Mouse (Mus musculus): ENCODE results near the gene Mpdu1. TPM values are rescaled to one million over a fixed set of nuclear protein-coding genes. Genes with fewer than 3 reads are reported as not detected.

Mpdu1 gene
- polyA plus RNA-seq, 1 experiment from 2014 or later: 26.8 TPM

- peak overlapping the region; percentile 49 for H3K4me2 ChIP-seq (ENCODE audit: low read depth)
- no peaks in the 10 kb centered on the region for H3K27me3 ChIP-seq (ENCODE audit: control insufficient read depth, insufficient read depth, low read length)
- ATAC-seq (ENCODE audit: insufficient read depth, low FRiP score, low TSS enrichment): peak; percentile 13; the same call in 1 of the 2 replicates
- H3K4me1 ChIP-seq (ENCODE audit: control insufficient read depth, insufficient read depth, low read length): peaks cover 8% of the 10 kb centered on the region; the same call in 1 of the 2 replicates
- no peaks in the 10 kb centered on the region for H3K9me3 ChIP-seq (ENCODE audit: control insufficient read depth, low read length)
- H3K4me3 ChIP-seq (ENCODE audit: low read depth, low read length): peak overlapping the region; percentile 54
- H3K27ac ChIP-seq (ENCODE audit: low read depth, low read length): peak overlapping the region; percentile 92
- peaks cover 17% of the 10 kb centered on the region for H3K36me3 ChIP-seq (ENCODE audit: control insufficient read depth, insufficient read depth, low read length)
- 70% methylated on average over 13 of the region's 13 CpGs for WGBS
- DNase-seq (ENCODE audit: low spot score): no peak
- peak overlapping the region; percentile 65 for H3K9ac ChIP-seq (ENCODE audit: low read length)
These were observed 677 bp upstream of the Mpdu1 start for GRCm38 (mm10) chr11:69662967-69663671.

GRCm38 (mm10) chr11:69661221-69661881, 1.1 kb downstream of the Mpdu1 start:
- Histone ChIP-seq H3K4me2 (ENCODE audit: low read depth) (peak overlapping the region; percentile 49), H3K4me1 (ENCODE audit: control insufficient read depth, insufficient read depth, low read length) (peaks cover 8% of the 10 kb centered on the region; the same call in 1 of the 2 replicates), H3K9ac (ENCODE audit: low read length) (peak overlapping the region; percentile 65; the same call in 1 of the 2 replicates), H3K27me3 (ENCODE audit: control insufficient read depth, insufficient read depth, low read length) (no peaks in the 10 kb centered on the region), H3K4me3 (ENCODE audit: low read depth, low read length) (peak overlapping the region; percentile 54), H3K27ac (ENCODE audit: low read depth, low read length) (no peak overlapping the region), H3K9me3 (ENCODE audit: control insufficient read depth, low read length) (no peaks in the 10 kb centered on the region), H3K36me3 (ENCODE audit: control insufficient read depth, insufficient read depth, low read length) (peaks cover 15% of the 10 kb centered on the region)
- DNase-seq (ENCODE audit: low spot score) (no peak), ATAC-seq (ENCODE audit: insufficient read depth, low FRiP score, low TSS enrichment) (no peak)
- WGBS: 83% methylated on average over 3 of the region's 3 CpGs

GRCm38 (mm10) chr11:69657462-69657881, 5.0 kb downstream of the Mpdu1 start:
- no peak overlapping the region for H3K4me2 ChIP-seq (ENCODE audit: low read depth)
- no peak overlapping the region for H3K4me3 ChIP-seq (ENCODE audit: low read depth, low read length)
- no peak for ATAC-seq (ENCODE audit: insufficient read depth, low FRiP score, low TSS enrichment)

GRCm38 (mm10) chr11:69656617-69657461, 5.6 kb downstream of the Mpdu1 start:
- peaks cover 26% of the 10 kb centered on the region for H3K36me3 ChIP-seq (ENCODE audit: control insufficient read depth, insufficient read depth, low read length)
- H3K4me3 ChIP-seq (ENCODE audit: low read depth, low read length): no peak overlapping the region
- no peaks in the 10 kb centered on the region for H3K27me3 ChIP-seq (ENCODE audit: control insufficient read depth, insufficient read depth, low read length)
- peaks cover 4% of the 10 kb centered on the region; the same call in 1 of the 2 replicates for H3K4me1 ChIP-seq (ENCODE audit: control insufficient read depth, insufficient read depth, low read length)
- ATAC-seq (ENCODE audit: insufficient read depth, low FRiP score, low TSS enrichment) (no peak), DNase-seq (ENCODE audit: low spot score) (peak; percentile 53)
- H3K9ac ChIP-seq (ENCODE audit: low read length): no peak overlapping the region
- no peak overlapping the region for H3K27ac ChIP-seq (ENCODE audit: low read depth, low read length)
- 84% methylated on average over 10 of the region's 10 CpGs for WGBS
- H3K4me2 ChIP-seq (ENCODE audit: low read depth): no peak overlapping the region
- no peaks in the 10 kb centered on the region for H3K9me3 ChIP-seq (ENCODE audit: control insufficient read depth, low read length)

More at GRCm38 (mm10) chr11:69657462-69657881, 5.0 kb downstream of the Mpdu1 start:
- Histone ChIP-seq H3K9ac (ENCODE audit: low read length) (no peak overlapping the region), H3K36me3 (ENCODE audit: control insufficient read depth, insufficient read depth, low read length) (peaks cover 19% of the 10 kb centered on the region), H3K27ac (ENCODE audit: low read depth, low read length) (no peak overlapping the region), H3K4me1 (ENCODE audit: control insufficient read depth, insufficient read depth, low read length) (peaks cover 4% of the 10 kb centered on the region; the same call in 1 of the 2 replicates), H3K27me3 (ENCODE audit: control insufficient read depth, insufficient read depth, low read length) (no peaks in the 10 kb centered on the region), H3K9me3 (ENCODE audit: control insufficient read depth, low read length) (no peaks in the 10 kb centered on the region)
- WGBS: 88% methylated on average over 15 of the region's 15 CpGs
- no peak for DNase-seq (ENCODE audit: low spot score)

GRCm38 (mm10) chr11:69656065-69656455, 6.4 kb downstream of the Mpdu1 start:
- H3K27me3 ChIP-seq (ENCODE audit: control insufficient read depth, insufficient read depth, low read length): no peaks in the 10 kb centered on the region
- no peak overlapping the region for H3K4me2 ChIP-seq (ENCODE audit: low read depth)
- H3K36me3 ChIP-seq (ENCODE audit: control insufficient read depth, insufficient read depth, low read length): peaks cover 32% of the 10 kb centered on the region
- H3K4me1 ChIP-seq (ENCODE audit: control insufficient read depth, insufficient read depth, low read length): no peaks in the 10 kb centered on the region
- ATAC-seq (ENCODE audit: insufficient read depth, low FRiP score, low TSS enrichment) (no peak), DNase-seq (ENCODE audit: low spot score) (no peak)
- no peaks in the 10 kb centered on the region for H3K9me3 ChIP-seq (ENCODE audit: control insufficient read depth, low read length)
- H3K4me3 ChIP-seq (ENCODE audit: low read depth, low read length): no peak overlapping the region
- WGBS: 95% methylated on average over 5 of the region's 5 CpGs
- no peak overlapping the region for H3K9ac ChIP-seq (ENCODE audit: low read length)
- no peak overlapping the region for H3K27ac ChIP-seq (ENCODE audit: low read depth, low read length)

- Histone ChIP-seq H3K4me3 (ENCODE audit: low read depth, low read length) (no peak within 1 kb of the TSS), H3K9ac (ENCODE audit: low read length) (0 out of 2 replicates have a peak within 1 kb of the TSS, but pooled peaks have one; percentile 7), H3K36me3 (ENCODE audit: control insufficient read depth, insufficient read depth, low read length) (peaks cover 38% of the 10 kb centered on the region), H3K27me3 (ENCODE audit: control insufficient read depth, insufficient read depth, low read length) (no peaks in the 10 kb centered on the region), H3K27ac (ENCODE audit: low read depth, low read length) (peak within 1 kb of the TSS; percentile 0; the same call in 1 of the 2 replicates), H3K4me1 (ENCODE audit: control insufficient read depth, insufficient read depth, low read length) (no peaks in the 10 kb centered on the region), H3K9me3 (ENCODE audit: control insufficient read depth, low read length) (no peaks in the 10 kb centered on the region), H3K4me2 (ENCODE audit: low read depth) (no peak within 1 kb of the TSS)
- DNase-seq (ENCODE audit: low spot score): peak; percentile 87
- peak; percentile 73; the same call in 1 of the 2 replicates for ATAC-seq (ENCODE audit: insufficient read depth, low FRiP score, low TSS enrichment)
- 28% methylated on average over 34 of the region's 34 CpGs for WGBS
These were observed 7.0 kb downstream of the Mpdu1 start, which contains the start of gene Sox15 for GRCm38 (mm10) chr11:69655264-69656064. Sox15 (plus strand) TSS chr11:69655314.

GRCm38 (mm10) chr11:69654760-69655159, 7.7 kb downstream of the Mpdu1 start:
- WGBS: 45% methylated on average over 9 of the region's 9 CpGs
- Histone ChIP-seq H3K27ac (ENCODE audit: low read depth, low read length) (peak overlapping the region; percentile 0; the same call in 1 of the 2 replicates), H3K9ac (ENCODE audit: low read length) (no peak overlapping the region), H3K4me2 (ENCODE audit: low read depth) (no peak overlapping the region), H3K9me3 (ENCODE audit: control insufficient read depth, low read length) (no peaks in the 10 kb centered on the region), H3K27me3 (ENCODE audit: control insufficient read depth, insufficient read depth, low read length) (no peaks in the 10 kb centered on the region), H3K4me1 (ENCODE audit: control insufficient read depth, insufficient read depth, low read length) (no peaks in the 10 kb centered on the region), H3K36me3 (ENCODE audit: control insufficient read depth, insufficient read depth, low read length) (peaks cover 40% of the 10 kb centered on the region), H3K4me3 (ENCODE audit: low read depth, low read length) (no peak overlapping the region)
- no peak for DNase-seq (ENCODE audit: low spot score)
- ATAC-seq (ENCODE audit: insufficient read depth, low FRiP score, low TSS enrichment): no peak

- Histone ChIP-seq H3K27ac (ENCODE audit: low read depth, low read length) (no peak overlapping the region), H3K4me1 (ENCODE audit: control insufficient read depth, insufficient read depth, low read length) (no peaks in the 10 kb centered on the region), H3K36me3 (ENCODE audit: control insufficient read depth, insufficient read depth, low read length) (peaks cover 46% of the 10 kb centered on the region), H3K4me3 (ENCODE audit: low read depth, low read length) (no peak overlapping the region), H3K9ac (ENCODE audit: low read length) (no peak overlapping the region), H3K27me3 (ENCODE audit: control insufficient read depth, insufficient read depth, low read length) (no peaks in the 10 kb centered on the region), H3K9me3 (ENCODE audit: control insufficient read depth, low read length) (no peaks in the 10 kb centered on the region), H3K4me2 (ENCODE audit: low read depth) (no peak overlapping the region)
- WGBS: 80% methylated on average over 5 of the region's 5 CpGs
- ATAC-seq (ENCODE audit: insufficient read depth, low FRiP score, low TSS enrichment) (no peak), DNase-seq (ENCODE audit: low spot score) (no peak)
These were observed 9.0 kb downstream of the Mpdu1 start for GRCm38 (mm10) chr11:69653399-69653798.

Data from neural tube, embryonic 11.5 days (tissue).